Mouse (Mus musculus): ENCODE measurements around the gene Calm1.

The Calm1 gene

DNA sequence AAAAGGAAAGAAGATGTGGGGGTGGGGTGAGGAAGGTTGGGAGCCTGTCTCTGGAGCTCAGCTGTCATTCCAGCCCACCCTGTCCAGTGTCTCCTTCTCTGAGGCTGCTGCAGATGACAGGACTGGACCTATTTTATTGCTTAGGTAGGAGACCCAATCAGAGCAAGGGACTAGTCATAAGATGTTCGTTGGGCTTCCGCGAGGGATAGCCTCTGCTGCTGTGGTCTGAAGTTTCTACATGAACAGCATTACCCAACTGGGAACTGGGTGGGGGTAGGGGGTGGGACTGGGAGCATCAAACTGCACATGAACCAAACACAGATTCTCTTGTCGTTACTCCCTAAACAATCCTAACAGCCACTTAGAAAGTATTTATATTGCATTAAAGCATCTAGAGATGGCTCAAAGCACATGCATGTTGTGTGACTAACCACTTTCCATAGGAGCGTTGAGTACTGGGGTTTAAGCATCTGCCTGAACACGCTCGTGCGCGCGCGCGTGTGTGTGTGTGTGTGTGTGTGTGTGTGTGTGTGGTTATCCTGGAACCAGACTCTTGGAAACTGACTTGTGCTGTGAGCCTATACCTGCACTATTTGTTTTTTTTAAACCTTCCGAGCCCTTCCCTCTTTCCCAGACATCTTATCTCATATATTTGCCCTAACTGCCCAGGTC is 23.2 kb downstream of the Calm1 start:
- in situ Hi-C loops (cut with MboI, MseI) = no loop called here

DNA sequence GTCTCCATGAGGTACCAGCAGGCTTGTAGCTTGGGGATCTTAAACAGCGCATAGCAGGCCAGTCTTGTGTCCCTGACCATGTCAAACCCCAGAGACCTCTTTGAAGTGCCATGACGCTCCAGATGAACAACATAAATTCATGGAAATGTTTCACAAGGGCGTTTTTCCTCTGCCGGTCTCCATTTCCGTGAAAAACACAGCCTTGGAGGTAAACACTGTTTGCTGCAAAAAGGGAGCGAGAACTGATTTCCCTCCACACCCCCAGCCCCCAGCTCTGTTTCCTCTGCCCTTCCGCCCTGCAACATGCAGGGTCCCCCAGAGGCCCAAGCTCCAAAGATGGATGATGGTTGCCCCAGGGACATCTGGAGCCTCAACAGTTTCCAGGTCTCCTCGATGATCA is 24.3 kb downstream of the Calm1 start:
- in situ Hi-C loops (cut with MboI, MseI) = no loop called here

DNA sequence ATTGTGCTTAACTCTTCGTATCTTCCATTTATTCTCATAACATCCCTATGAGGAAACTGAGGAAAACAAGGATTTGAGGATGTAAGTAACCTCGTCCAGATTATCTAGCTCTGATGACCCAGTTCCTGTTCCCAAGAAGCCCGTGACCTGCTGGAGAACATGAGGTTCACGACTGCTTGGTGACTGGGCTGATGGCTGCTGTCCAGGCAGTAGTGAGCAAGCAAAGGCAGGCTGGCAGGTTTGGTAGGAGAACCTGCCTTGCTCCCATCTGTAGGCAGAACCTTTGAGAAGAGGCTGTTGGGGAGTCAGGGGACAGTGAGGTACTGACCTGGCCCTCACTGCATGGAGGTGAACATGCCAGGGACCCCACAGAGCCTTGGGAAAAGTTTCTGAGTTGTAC is 26.0 kb downstream of the Calm1 start:
- in situ Hi-C loops (cut with MboI, MseI) = no loop called here

DNA sequence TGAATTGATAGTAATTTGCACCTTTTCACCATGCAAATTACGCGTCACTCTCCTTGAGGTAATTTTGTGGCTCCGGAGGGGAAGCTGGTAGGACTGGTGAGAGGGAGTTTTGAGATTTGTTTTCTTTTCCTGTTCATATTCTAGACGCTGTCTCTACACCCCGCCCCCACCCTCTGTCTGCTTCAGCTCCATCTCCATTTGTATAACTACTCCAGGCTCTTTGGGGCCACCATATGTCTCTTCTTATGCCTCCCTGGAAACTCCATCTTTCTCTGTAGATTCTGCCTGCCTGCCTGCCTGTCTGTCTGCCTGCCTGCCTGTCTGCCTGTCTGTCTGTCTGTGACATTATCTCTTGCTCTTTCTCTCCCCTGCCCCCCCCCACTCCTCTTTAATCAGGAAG is 26.8 kb downstream of the Calm1 start:
- in situ Hi-C loops (cut with MboI, MseI) = no loop called here

DNA sequence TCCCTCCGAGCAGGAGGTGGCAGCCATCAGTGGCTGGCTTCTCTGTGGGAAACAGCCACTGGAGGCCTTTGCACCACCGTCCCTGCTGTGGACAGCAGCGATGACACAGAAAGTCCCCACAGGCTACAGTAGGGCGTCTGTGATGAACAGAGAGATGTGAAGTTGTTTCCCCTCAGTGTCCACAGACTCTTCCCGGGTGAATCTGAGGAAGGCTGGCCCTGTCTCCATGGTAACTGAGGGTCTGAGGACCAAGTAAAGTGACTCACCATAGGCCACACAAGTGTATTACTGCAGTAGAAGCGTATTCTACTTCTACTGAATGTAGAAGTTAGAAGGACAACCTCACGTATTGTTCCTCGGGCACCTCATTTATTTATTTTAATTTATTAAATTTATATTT is 27.4 kb downstream of the Calm1 start:
- in situ Hi-C loops (cut with MboI, MseI) = no loop called here

DNA sequence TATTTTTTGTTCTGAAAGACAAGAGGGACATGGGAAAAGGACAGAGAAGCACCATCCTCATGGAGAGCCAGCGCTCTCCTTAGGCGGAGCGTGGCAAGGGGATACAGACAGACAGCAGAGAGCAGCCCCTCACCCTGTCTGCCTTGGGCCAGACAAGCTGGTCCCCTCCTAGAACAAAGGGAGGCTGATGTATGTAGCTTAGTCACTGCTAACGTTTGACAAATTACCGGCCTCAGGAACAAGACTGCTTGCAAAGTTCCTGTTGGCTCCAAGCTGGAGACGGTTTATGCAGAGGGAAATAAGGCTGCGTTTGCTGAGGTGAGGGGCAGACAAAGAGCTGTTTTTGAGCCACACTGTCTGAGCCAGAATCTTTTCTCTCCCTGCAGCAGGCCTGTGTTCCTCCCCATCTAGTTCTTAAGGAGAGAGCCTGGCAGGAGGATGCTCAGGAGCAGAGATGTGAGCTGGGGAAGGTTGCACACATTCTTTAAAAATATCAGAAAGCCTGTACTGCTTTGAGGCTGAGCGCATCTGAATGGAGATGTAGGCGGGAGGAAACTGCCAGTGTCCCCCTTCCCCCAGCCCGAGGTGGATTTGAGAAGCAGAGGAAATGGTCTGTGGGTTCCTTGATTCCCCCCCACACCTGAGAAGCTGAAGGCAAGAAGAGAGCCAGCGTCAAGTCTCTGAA is 28.9 kb downstream of the Calm1 start:
- in situ Hi-C loops (cut with MboI, MseI) = no loop called here

DNA sequence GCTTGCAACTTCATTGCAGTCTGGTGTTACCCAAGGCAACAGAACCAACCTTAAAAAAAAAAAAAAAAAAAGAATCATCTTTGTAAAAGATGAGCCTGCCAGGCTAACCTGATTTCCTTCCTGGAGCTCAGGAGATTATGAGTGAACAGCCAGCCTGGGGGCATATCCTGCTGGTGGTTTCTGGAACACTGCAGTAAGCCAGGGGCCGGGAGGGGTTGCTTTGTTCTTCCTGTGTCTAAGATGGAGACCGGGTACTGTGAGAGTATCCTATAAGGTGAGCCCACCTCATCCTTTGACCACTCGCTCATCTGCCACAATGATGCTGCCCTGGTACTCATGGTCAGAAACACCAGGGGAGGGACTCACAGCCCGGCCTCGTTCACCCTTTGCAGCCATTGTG is 35.0 kb downstream of the Calm1 start:
- in situ Hi-C loops (cut with MboI, MseI) = no loop called here

DNA sequence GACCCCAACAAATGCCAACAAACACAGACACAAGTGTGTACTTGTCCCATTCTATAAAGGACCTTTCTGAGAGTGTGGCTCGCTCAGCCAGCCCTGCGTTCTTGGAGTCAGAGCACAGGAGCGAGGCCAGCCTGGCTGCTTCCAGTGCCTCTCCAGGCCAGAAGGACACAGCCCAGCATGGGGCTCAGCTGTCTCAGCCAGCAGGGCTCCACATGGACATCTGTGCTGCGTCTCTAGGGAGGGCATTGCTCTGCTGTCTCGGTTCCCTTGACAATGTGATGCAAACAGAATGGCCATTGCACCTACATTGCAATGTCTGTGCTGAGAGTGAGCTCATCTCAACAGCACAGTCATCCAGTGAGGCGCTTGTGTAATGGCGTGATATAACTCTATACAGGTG is 35.7 kb downstream of the Calm1 start:
- in situ Hi-C loops (cut with MboI, MseI) = no loop called here

DNA sequence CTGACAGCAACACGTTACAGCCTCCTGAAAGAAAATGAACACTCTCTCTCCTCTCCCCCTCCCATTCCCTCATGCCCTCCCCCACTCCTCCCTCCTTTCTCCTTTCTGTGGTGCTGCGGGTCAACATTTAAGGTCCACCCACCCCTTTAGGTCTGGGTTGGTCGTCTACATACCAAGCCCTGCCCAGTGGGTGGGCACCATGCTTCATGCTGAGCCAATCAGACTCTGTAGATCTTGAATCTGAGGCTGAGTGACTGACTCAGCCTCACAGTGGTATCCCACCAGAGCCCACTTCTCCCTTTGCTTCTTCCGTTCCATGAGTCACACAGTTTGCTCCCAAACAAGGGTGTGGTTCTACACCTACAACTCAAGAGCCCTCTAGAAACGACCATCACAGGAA is 36.2 kb downstream of the Calm1 start:
- in situ Hi-C loops (cut with MboI, MseI) = no loop called here

DNA sequence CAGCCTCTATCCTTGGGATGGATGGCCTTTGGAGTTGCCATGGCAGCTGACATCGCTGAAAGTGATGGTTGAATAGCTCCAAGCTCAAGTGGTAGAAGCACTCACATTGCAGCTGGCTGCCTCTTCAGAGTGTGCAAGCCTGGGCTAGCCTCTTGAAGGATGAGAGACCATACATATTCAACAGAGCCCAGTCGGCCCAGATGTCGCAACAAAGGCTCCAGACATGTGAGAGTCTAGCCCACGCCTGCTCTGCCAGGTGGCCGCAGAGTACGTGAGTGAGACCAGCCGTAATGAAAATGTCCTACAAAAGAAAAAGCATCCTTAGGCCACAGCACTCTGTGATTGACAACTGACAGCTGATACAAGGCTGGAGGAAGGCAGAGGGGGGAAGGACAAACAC is 40.2 kb downstream of the Calm1 start:
- in situ Hi-C loops (cut with MboI, MseI) = no loop called here

DNA sequence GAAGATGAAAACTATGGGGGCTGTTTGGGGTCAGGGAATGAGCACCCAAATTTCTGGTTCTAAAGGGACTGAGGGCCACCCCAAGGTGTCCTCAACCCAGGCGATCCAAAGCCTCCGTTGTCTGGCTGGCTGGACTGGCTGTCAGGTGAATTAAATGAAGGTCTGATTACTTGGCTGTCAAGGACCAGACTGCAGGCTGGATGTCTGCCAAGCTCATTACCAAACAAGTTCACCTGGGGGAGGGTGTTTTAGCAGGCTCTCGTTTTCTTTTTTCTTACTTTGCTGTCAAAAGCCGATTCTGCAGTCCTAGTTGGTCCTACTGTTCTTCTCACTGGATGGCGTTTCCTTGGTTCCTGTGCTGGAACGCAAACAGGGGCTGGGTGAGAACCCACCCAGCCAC is 40.6 kb downstream of the Calm1 start:
- in situ Hi-C loops (cut with MboI, MseI) = no loop called here

DNA sequence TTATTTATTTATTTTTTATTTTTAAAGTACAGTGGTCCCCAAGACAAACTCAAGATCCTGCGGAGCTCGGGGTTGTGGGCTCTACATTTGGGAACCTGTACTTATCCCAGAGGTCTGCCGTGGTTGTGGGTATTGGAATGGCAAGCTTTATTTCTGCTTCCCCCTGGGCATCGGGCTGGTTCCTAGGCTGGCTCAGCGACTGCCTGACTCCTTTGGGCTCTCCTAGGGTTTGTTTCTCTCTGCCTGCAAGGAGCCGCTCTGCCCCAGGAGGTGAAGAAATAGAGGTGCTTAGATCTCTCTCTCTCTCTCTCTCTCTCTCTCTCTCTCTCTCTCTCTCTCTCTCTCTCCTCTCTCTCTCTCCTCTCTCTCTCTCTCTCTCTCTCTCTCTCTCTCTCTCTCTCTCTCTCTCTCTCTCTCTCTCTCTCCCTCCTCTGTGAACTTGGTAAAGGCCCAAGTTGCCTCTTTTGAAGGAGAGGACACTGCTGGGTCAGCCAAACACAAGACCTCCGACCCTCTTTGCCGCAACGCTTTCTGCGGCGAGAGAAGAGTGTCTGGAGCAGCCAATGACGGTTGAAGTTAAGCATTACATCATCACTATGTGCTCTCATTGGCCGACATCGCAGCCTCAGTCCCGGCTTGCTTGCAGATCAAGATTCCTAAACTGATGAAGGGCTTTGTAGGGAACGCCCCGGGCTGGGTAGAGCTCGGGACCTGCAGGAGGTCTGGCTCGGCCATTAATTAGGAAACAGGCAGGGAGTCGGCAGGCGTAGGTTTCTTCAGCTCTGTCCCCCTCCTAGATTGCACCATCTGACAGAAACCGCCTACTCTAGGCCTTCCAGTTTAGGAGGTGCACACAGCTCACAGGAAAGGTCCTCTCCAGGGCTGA is 42.9 kb downstream of the Calm1 start:
- in situ Hi-C loops (cut with MboI, MseI) = no loop called here

DNA sequence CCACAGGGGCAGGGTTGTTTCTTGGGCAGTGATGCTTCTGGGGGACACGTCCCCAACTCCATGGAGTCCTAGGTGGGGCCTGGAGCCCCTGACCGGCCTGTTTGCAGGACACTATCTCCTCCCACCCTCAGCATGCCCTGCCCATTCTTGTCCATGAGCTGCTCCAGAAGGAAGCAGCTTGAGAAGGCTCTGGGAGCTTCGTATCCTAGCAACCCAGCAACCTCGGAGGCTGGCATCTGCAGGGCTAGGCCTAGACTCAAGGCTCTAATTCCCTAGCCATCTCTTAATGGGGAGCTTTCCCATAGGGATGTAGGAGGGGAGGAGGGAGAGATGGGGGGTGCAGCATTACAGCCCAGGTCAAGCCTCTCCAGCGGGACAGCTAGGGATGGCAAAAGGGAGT is 45.3 kb downstream of the Calm1 start:
- in situ Hi-C loops (cut with MboI, MseI) = no loop called here

DNA sequence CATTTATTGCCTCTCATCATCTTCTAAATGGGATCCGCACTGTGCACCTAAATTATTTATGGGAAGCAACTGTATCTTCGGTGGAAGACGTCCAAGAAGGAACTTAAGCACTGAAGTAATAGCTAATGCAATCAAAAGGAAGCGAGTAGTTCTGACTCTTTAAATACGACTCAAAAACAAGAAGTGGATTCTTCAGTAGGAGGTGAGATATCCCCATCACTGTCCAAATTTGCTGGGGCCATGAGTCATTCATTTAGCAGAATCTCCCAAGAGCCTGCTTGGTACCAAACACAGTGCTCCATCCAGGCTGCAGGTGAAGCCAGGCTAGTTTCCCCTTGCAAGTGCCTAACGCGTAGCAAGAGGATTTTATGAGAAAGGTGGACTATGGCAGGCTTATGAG is 49.9 kb downstream of the Calm1 start:
- in situ Hi-C loops (cut with MboI, MseI) = no loop called here

DNA sequence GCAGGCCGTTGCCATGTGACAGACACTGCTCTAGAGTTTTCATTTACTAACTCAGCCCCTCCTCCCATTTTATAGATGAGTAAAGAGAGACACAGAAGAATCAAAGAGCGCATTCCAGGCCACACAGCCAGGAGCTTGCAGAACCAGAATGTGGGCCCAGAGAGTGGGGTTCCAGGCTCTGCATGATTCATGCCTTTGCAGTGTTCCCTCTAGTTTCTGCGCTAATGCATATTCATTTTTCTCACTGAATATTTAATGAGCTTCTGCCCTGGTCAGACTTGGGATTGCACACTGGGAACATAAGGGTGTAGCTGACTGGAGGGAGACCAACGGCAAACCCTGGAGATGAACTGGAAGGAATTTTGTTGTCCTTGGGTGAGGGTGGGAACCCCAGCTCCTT is 55.2 kb downstream of the Calm1 start:
- in situ Hi-C loops (cut with MboI, MseI) = no loop called here

DNA sequence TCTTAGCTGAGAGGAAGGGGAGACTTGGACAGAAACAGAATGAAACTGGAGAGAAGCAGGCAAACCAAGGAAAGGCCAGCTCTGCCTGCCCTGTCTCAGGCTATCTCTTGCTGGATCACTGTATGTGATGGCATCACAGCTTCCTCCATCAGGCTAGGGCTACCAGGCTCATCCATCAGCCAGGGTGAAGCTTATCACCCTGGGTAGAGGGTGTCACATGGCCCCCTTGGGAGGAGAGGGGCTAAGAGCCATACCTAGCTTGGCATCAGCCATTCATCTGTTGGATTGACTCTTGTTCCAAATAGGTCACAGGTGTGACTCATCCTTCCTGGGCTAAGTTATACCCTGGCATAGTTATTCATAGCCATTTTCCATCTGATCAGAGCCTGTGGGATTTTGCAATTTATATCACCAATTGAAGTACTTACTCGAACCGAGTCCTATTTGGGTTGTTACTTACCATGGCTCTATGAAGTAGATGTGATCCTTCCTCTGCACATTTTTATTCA is 56.3 kb downstream of the Calm1 start:
- in situ Hi-C loops (cut with MboI, MseI) = no loop called here

DNA sequence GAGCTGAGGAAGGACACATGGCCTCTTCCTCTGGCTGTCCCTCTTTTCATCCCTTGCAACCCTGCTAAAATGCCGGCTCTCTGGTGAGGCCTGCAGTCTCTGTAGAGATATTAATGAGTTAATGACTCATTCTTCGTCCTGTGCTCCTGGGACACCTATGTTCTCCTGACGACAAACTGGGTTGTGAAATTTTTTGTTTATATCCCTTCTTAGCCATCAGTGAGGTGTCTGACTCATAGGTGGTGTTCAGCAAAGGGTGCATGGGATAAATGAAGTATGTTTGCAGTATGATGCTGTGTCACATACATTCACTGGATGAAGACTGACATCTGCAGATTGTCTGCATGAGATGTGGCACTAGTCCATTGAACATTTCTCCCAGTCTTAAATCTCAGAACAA is 58.5 kb downstream of the Calm1 start:
- in situ Hi-C loops (cut with MboI, MseI) = no loop called here
